Mouse (Mus musculus): ENCODE results near the gene 1700001C02Rik.

DNA sequence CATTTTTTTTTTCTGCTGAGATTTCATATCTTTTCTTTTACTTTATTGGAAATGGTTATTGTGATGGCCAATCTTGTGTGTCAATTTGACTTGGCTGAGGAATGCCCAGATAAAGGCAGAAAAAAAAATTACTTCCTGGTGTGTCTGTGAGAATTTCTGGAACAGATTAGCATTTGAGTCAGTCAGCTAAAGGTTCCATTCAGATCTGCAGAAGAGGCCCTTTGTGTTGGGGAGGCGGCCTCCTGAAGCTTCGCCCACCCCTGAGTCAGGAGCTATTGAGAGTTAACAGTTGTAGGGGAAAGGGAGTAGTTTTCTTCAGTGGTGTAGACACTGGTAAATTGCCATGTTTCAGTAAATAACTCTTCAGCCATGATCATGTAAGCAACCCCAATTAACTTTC, 29.4 kb downstream of the 1700001C02Rik start:
- TF ChIP-seq POLR2A (IDR thresholded peaks at IDR 0.05; ENCODE audit: control insufficient read depth, low read depth, low read length) (no peak), CTCF (IDR thresholded peaks at IDR 0.05; ENCODE audit: control insufficient read depth, insufficient read depth, insufficient replicate concordance, low read depth, low read length) (no peak)
